Mouse (Mus musculus) c-Kit-positive CD71-negative TER-119-negative erythroid progenitor cells, embryonic 14.5 days (primary cell): ENCODE data around the gene Pla2g4f.

ENCODE experiments used
- DNase-seq: peaks from one replicate; pipeline ENCODE4 v3.0.0-alpha.2; 2013; ENCODE audit warnings: low read depth

Gene Pla2g4f

DNA sequence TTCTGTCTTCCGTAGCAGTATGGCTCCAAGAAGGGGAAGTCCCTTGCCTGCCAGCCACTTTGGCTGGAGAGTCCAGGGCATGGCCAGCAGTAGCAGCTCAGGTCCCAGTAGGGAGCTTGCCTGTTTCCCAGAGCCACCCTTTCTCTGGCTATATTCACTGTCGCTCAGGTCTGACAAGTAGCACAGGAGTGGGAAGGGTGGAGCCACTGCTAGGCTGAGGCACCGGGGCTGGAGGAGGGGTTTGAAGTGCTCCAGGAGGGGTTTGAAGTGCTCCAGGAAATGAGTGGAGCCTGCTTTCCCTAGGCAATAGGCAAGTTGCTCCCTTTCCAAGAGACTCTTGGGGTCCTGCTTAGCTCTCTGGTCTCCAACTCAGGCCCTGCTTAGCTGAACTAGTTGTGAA, at the start of gene Pla2g4f:
Gene Pla2g4f, minus strand, starts transcription at position 190 of the 400 bp plus-strand sequence.
- DNase-seq = no peak

DNA sequence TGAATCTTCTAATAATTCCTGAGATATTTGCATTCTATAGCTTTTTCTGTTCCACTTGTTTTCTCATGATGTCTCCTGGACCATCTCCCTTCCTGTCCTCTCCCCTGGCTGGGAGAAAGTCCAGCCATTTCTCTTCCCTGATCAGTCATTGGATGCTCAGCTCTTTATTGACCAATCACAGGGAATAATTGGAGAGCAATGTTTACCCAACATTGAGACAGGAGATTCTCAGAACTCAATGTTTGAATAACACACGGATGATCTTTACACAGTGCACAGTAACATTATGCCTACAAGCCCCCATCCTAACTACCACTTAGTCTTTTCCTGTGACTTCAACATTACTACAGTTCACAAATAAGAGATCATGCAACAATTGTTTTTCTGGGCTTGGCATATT, 46.5 kb upstream of the Pla2g4f start:
- DNase-seq = no peak

DNA sequence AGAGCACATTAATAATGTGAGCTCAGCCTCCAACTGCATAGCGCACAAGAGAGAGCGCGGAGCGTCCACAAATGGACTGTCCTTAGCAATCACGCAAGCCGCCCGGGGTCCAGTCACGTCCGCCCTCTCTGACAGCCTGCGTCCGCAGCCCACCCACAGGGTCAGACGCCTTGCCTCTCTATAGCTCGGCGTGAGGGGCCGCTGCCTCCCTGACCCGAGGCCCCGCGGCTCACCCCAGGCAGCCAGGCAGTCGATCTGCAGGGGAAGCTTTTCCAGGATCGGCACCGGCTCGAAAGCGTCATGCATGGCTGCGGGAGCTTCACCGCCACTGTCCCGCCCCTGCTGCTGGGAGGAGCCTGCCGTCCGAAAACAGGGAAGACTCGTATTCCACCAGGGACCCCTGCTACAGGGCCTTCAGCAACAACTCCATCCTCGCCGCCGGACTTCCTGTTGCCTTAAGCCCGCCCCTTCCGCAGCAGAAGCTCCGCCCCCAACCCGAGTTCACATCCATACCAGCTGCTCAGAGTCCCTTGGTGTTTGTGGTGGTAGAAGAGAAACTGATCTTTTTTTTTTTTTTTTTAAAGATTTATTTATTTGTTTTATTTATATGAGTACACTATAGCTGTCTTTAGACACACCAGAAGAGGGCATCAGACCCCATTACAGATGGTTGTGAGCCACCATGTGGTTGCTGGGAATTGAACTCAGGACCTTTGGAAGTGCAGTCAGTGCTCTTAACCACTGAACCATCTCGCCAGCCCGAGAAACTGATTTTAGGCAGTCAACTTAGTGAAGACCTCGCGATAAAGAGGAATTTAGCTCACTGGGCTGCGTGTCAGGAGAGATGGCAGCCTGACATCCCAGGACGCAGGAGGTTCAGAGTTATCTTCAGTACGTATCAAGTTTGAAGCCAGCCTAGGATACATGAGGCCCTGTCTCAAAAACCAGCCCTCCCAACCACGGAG, 39.0 kb upstream of the Pla2g4f start, which contains the start of gene Vps39:
Gene Vps39, minus strand, starts transcription at position 456 of the 965 bp plus-strand sequence.
- peak; percentile 83 for DNase-seq

DNA sequence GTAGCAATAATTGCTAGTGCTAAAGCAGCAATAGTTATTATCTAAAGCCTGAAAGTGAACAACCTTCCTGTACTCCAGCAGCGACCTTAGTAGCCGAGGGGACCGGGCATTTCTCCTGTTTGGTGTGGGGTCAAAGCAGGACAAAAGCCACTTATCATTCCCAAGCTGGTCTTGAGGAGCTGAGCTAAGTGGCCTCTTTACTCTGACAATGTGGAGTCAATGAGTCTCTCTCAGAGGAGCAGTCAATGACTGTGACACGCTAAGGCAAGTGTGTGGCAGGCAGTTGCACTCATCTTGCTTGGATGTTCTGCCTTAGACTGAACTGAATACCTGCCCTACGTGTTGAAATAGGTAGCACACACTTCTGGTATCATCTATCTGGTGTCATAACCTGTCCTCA, 37.4 kb upstream of the Pla2g4f start:
- DNase-seq = no peak

DNA sequence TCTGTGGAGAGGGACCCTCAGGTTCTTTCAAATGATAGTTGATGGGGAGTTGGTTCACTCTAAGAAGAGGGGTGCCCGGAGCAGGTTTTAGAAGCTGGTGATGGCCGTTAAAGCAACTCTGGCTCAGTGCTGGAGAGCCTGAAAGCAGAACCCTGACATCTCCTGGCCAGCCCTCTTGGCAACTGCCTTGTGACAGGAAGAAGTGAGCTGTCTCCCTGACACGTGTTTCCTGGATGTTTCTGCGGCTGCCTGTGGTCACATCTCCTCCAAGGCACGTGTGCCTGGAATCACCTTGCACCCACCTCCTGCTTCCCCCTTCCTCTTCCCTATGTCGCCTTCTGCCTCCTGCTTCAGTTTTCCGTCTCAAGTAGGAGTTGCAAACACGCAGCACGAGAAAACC, 34.2 kb upstream of the Pla2g4f start:
- DNase-seq = no peak

DNA sequence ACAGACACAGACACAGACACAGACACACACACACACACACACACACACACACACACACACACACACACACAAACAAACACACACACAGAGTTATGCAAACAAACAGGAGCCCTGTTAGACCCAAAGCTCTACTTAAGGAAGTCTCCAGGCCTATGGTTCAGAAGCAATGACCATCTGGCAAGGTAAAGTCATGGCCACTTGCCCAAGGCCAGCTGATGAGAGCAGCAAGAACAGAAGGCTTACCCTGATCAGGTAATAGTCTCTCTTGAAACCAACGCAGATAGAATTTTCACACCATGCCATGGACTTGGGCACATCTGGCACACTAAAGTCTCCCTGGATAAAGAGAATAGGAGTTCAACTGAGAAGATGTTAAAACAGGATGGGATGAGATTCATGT, 27.8 kb upstream of the Pla2g4f start:
- no peak for DNase-seq

DNA sequence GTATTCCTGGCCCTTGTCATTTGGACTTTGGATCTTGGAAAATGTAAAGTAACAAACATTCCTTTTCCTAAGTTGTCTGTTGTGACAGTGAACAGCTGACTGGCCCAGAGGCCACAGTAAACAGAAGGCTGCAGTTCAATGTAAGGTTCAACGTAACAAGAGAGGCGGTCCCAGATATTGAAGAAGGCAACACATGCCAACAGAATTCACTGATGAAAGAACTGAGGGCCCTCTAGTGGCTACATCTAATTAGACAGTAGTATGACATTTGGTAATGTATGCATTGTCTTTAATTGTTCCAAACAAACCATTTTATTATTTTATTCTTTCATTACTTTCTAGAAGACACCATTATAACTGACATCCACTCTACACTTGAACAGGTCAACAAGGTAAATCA, 23.9 kb upstream of the Pla2g4f start:
- no peak for DNase-seq

DNA sequence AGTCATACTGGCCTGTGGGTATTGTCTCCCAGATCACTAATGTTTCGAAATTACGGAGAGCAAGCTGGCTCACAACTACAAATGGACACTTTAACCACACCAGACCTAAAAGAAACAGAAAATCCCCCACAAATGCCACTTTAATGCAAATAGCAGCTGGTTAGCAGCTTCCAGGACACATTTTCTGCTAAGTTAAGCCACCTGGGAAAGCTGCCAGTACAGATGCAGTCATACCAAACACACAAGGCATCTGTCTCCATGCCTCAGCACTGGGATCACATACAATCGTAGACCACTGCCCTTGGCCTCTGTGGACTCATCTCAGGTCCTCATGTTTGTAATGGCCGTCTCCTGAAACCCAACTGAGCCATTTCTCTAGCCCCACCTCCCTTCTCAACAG, 17.6 kb upstream of the Pla2g4f start:
- no peak for DNase-seq

DNA sequence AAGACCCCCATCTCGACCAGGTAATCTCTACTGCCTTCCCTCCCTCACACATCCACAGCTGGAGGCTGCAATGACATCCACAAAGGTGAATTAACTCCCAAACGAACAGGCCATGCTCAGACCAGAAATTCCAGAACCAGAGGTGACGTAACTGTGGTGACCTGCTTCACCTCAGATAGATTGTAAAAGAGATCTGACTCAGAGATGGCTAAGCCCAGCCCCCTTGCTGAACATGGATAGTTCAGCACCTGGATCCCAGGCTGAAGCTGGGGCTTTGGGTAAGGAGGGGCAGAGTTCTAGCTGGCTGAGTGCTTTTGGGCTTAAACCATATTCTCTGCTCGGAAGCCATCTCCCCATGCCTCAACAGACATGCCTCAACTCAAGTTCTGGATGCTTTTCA, 1.1 kb upstream of the Pla2g4f start:
- DNase-seq = no peak

DNA sequence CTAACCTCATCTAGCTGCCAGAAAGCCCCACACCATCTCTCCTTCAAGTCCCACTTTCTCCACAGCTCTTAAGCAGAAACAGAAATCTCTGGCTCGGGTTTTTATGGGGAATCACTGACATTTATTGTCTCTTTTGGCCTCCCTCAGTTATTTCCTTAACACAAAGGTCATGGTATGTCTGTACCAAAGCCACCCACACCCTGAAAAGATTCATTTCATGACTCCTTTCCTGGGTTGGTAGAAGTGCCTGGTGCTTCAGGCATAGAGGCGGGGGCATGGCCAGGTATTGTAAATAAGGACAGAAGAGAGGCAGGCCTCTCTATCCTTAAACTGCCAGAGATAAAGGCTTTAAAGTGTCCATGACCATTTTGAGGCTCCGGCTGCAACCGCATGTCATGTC, 522 bp upstream of the Pla2g4f start:
- no peak for DNase-seq

DNA sequence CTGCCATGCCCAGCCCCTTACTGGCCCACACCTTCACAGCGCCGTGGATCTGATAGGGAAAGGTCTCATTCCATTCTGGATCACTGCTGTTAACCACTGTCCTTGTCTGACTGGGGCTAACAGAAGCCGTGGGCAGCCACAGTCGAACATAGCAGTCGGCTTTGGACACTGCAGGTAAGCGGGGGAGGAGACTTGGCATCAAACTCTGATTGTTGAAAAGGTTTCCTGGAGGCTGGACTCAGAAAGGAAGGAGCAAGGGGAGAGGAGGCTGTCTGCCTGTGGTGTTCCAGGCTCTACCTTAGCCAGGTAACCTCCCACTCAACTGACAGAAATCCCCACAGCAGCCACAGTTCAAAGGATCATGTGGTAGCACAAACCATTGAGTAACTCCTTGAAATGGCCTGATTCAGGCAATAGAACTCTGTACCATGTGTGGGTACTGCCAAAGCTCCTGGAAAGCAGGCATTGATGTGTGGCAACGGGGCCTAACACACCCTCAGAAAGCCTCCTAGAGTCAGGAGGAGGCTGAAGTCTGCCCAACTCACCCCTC, 1.6 kb downstream of the Pla2g4f start:
- DNase-seq = no peak

DNA sequence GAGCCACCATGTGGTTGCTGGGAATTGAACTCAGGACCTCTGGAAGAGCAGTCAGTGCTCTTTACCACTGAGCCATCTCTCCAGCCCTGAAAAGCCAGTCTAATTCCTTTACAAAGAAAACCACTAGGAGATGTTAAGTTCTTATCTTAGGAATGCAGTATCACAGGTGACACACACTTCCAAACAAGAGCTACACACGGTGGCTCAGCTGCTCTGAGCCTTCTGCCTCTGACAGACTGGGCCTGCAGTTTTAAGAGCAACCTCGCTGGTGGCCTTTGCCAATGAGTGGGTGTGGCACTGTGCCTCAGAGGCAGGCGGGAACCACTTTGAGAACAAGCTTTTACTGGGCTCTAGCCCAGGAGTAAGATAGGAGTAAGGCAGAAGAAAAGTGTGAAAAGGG, 9.9 kb downstream of the Pla2g4f start:
- DNase-seq = no peak

DNA sequence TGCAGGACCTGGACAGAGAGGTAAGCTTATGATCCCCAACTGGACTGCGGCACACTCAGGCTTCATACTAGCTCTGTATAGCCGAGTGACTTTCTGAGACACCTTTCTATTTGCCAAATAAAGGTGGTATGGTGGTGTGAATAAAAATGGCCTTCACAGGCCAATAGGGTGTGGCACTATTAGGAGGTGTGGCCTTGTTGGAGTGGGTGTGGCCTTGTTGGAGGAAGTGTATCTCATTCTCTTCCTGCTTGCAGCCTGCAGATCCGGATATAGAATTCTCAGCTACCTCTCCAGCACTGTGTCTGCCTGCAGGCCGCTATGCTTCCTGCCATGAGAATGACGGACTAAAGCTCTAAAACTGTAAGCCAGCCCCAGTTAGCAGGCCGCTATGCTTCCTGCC, 12.9 kb downstream of the Pla2g4f start:
- DNase-seq = no peak

DNA sequence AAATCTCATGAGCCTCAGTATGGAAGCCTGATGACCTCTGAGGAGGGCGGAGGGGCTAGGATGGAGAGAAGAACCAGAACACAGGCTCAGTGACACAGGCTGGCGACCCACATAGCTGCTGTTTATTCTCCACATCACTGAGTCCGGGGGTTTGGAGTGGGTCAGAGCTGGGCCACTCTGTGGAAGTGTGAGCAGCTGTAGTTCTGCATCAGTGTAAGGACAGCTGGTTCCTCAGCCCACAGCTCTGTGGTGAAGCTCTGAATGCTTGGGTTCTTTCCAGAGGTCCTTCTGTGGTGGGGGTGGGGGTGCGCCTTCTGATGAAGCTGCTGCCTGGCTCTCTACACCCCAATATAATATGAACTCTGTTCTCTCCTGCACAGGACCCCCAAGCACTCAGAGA, 14.1 kb downstream of the Pla2g4f start:
- no peak for DNase-seq

DNA sequence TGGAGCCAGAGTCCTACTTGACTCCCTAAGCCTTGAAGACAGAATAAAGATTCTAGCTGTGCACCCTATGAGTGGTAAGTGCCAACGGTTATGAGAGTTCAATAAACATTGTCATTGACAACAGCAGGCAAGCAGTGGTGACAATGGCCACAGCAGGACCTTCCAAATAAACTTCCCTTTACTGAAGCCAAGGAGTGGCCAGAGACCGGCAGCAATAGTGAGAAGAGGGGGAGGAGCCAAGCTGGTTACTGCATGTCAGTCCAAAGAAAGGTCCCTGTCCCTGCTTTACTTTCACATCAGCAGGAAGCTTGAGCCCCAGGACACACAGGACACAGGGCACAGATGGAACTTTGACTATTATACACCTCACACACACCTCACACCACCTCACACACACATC, 17.8 kb downstream of the Pla2g4f start:
- no peak for DNase-seq

DNA sequence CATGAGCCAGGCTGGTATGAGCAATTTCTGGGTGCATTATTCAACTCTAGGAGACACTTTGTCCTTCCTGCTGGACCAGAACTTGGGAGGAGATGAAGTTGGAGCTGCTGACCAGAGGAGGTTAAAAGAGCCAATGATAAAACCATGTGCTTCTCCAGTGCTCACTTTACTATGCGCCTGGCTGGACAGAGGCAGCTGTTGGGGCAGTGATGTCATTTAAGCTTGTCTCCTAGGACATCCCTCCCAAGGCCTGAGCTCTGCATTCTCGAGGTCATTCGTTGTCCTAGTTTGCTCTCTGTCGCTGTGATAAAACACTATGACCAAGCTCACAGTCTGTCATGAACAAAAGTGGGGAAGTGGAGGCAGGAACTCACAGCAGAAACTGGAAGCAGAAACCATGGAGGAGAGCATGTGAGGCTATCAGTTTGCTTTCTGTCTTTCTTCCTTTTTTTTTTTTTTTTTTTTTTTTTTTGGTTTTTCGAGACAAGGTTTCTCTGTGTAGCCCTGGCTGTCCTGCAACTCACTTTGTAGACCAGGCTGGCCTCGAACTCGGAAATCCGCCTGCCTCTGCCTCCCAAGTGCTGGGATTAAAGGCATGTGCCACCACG, 22.4 kb downstream of the Pla2g4f start:
- no peak for DNase-seq

DNA sequence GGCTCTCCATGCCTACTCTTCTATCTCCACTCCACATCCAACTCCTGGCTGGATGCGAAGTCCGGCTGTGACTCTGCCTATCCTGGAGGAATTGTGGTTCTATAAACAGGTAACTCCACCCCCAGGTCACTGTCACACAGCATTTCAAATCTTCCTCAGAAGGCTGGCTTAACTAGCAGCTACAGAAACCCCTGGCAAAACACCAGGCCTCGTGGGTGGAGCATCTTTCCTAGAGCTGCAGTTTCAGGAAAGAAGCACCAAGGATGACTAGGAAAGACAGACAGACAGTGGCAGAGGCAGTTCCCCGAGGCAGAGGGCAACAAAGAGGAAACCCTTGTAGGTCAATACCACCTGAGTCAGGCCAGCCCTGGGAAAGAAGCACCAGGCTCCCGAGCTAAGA, 25.0 kb downstream of the Pla2g4f start, which contains the start of gene Pla2g4d:
Gene Pla2g4d, minus strand, starts transcription at position 203 of the 400 bp plus-strand sequence.
- DNase-seq = no peak

DNA sequence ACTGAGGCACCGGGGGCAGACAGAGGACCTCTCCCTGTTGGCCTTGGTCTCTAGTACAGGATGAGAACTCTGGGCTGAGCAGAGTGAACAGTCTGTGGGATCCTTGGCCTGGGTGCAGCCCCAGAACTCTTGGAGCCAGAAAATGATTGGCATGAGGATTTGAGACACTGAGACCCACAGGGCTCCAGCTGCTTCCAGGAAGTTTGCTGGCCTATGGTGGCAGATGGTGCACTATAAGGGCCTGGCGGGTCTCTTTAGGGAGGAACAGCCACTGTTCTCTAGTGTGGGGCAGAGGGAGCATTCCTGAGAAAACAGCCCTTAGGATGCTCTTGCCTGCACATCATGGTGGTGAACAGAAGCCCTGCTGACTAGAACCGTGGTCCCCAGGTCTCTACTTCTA, 25.6 kb downstream of the Pla2g4f start:
- DNase-seq = no peak

DNA sequence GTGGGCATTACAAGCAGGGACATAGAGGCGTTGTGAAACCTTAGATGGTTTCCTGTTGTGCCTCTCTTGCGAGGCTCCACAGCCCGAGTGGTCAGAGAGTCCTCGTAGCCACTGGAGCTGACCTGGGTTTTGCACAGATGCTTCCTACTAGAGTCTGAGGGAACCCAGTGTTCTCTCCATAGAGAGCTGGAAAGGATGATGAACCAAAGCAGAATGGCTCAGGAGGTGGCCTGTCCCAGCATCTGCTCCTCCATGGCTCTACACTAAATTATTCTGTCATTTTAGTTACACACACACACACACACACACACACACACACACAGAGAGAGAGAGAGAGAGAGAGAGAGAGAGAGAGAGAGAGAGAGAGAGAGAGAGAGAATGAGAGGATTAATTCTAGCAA, 28.3 kb downstream of the Pla2g4f start:
- DNase-seq = no peak

DNA sequence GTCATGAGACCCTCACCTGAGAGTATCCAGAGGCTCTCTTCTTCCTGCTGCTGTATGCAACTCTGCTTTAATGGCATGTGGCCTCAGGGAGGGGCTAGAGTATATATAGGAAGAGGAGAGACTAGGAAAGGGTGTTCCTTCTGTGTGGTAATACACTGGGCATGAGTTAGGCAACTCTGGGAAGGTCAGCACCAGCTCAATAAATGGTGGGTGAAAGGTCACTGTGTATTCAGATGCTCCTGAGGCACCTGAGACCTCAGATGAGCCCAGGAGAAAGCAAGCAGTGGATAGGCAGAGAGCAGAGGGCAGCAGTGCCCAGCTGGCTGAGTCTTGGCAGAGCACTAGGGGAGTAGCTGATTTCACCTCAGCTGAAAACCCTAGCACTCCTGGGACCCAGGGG, 29.3 kb downstream of the Pla2g4f start:
- no peak for DNase-seq

DNA sequence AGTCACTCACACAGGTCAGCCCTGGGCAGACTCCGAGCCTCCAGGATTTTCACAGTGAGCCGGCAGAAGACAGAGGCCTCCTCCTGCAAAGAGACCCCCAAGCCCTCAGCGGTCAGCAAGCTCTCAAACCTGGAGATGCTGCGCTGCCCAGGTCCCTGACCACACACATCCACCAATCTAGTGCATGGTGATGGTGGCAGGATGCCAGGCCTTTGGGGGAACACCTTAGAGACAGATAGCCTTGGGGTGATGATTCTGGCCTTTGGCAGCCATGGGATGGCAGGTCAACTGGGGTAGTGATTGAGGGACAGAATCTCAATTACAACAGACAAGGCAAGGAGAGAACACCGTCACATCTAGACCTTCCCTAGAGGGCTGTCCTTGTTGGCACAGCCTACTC, 29.9 kb downstream of the Pla2g4f start:
- DNase-seq = no peak

DNA sequence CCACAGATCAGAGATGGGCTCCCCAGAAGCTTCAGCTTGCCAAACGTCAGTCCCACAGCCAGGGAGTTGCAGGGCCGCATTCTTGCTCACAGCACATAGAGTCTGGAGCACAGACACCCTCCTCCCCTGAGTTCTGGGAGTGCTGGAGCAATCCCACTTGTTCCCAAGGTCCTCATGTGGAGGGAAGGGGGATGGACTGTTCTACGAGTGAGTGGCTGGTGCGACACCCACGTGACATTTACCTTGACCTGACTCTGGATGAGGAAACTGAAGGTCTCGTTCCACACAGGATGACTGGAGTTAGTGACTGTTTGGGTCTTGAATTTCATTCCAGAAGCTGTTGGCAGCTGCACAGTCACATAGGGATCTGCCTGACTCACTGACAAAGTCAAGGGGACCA, 30.4 kb downstream of the Pla2g4f start:
- DNase-seq = no peak

DNA sequence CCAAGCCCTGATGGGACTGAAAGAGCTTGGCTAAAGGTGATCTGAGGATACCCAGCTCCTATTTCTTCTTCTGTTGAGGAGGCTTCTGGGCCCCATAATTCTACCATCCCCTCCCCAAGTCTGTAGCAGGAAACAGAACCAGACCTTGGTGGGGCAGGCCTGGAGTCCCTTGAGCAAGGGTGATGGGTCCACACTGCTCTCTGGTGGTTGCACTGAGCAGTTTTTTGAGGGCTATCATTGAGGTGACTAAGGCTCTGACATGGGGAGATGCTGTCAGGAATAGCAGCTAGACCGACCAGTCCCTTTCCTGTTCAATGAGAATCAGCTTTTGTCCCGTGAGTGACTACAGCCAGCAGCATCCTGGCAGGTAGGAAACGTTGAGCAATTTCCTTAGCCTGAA, 32.7 kb downstream of the Pla2g4f start:
- peak; percentile 25 for DNase-seq
